Mouse (Mus musculus) liver, adult 2 months (tissue): ENCODE data around the gene H2-M10.6.

Experiments used
- CTCF ChIP-seq: fragments of 200-500 bp; IDR thresholded peaks from 2 replicates; pipeline ENCODE4 v1.5.1; 2011; ENCODE audit warnings: low read depth, low read length, control low read depth
- POLR2A ChIP-seq: fragments of 200-500 bp; IDR thresholded peaks from 2 replicates; pipeline ENCODE4 v1.6.1; 2011; ENCODE audit warnings: low read length, control low read depth; ENCODE audit not compliant: insufficient read depth; ENCODE audit errors: extremely low read depth

GRCm38 (mm10) chr17:36851627-36852026 is 39.7 kb downstream of the H2-M10.6 start:
- TF ChIP-seq CTCF (no peak), POLR2A (no peak)
